Mouse (Mus musculus) stomach, embryonic 16.5 days (tissue): Measurements from ENCODE around the gene 4930469K13Rik. TPM values are rescaled to one million over a fixed set of nuclear protein-coding genes. Genes with fewer than 3 reads are reported as not detected.
"Not testable (repeated sequence)": the region's sequence is repeated elsewhere in the genome, so short reads cannot be mapped to it uniquely, and the experiment has no call there.

Source experiments
- ATAC-seq: fragments of 200-750 bp; cut with Nextera tagmentation; 2 replicates; pipeline ENCODE4 v1.8.0; 2017; ENCODE audit warnings: moderate number of reproducible peaks, moderate TSS enrichment; ENCODE audit not compliant: insufficient read depth, low FRiP score
- H3K27ac ChIP-seq: fragments of 300-500 bp; sonication (generic); 2 replicates; pipeline ENCODE4 v1.5.1; 2014; ENCODE audit warnings: low read length
- H3K27me3 ChIP-seq: fragments of 300-500 bp; sonication (generic); 2 replicates; pipeline ENCODE4 v1.6.1; 2014; ENCODE audit warnings: low read length, control low read depth, mixed read lengths; ENCODE audit not compliant: control insufficient read depth, insufficient read depth
- H3K36me3 ChIP-seq: fragments of 300-500 bp; sonication (generic); 2 replicates; pipeline ENCODE4 v1.6.1; 2014; ENCODE audit warnings: low read length; ENCODE audit not compliant: control insufficient read depth, insufficient read depth
- H3K4me1 ChIP-seq: fragments of 300-500 bp; sonication (generic); 2 replicates; pipeline ENCODE4 v1.6.1; 2014; ENCODE audit warnings: low read length, control low read depth, mixed read lengths; ENCODE audit not compliant: control insufficient read depth, insufficient read depth
- H3K4me2 ChIP-seq: fragments of 300-500 bp; sonication (generic); 2 replicates; pipeline ENCODE4 v1.6.1; 2014; ENCODE audit warnings: low read depth, low read length, mixed read lengths
- H3K4me3 ChIP-seq: fragments of 300-500 bp; sonication (generic); replicated peaks from 2 replicates; pipeline ENCODE4 v1.5.1; 2014; ENCODE audit warnings: mild to moderate bottlenecking, low read length
- H3K9ac ChIP-seq: fragments of 300-500 bp; sonication (generic); 2 replicates; pipeline ENCODE4 v1.6.1; 2014; ENCODE audit warnings: low read length
- H3K9me3 ChIP-seq: fragments of 300-500 bp; sonication (generic); replicated peaks from 2 replicates; pipeline ENCODE4 v1.6.1; 2016; ENCODE audit warnings: low read length, control low read depth; ENCODE audit not compliant: control insufficient read depth
- WGBS: fragments of 180-500 bp; shearing (Covaris S2); extraction: QIAGEN DNeasy Blood & Tissue Kit; methylation state at CpG from one replicate; pipeline ENCODE4 v1.1.7; 2014; 5-methylcytosine and 5-hydroxymethylcytosine counted together
- polyA plus RNA-seq: library from polyadenylated mRNA; unstranded; fragments of >200 nt; fragmentation: Nextera tagmentation; extraction: Ambion mirVana; gene quantifications from 2 replicates; pipeline ENCODE4 v1.2.1, GENCODE M21; 2015

Gene 4930469K13Rik
- not detected in 2 replicates for polyA plus RNA-seq

DNA sequence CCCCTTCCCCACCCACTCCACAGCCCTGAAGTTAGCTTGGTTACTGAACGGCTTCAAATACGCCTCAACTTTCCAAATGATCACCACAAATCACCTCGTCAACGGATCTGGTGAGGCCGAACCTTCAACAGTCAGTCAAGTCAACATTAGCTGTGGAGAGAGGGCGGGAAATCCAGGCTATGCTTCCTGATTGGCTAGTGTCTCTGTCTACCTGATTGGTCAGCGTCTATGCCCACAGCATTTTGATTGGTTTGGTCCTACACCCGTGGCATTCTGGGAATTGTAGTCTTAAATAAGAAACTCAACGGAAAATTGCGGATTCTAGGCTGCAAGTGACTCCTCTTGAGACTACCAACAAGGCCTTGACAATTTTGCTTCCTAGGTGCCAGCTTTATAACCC is at the start of gene 4930469K13Rik:
Gene 4930469K13Rik (minus strand): TSS at position 133 of the 400 bp plus-strand sequence.
- no peak within 1 kb of the TSS for H3K9ac ChIP-seq
- H3K4me2 ChIP-seq: no peak within 1 kb of the TSS
- ATAC-seq: no peak
- H3K4me3 ChIP-seq: no peak within 1 kb of the TSS
- H3K27ac ChIP-seq: no peak within 1 kb of the TSS
- 83% methylated on average over 10 of the region's 10 CpGs for WGBS
- H3K36me3 ChIP-seq: no peaks in the 10 kb centered on the region
- H3K27me3 ChIP-seq: no peaks in the 10 kb centered on the region
- H3K4me1 ChIP-seq: no peaks in the 10 kb centered on the region
- no peaks in the 10 kb centered on the region for H3K9me3 ChIP-seq

DNA sequence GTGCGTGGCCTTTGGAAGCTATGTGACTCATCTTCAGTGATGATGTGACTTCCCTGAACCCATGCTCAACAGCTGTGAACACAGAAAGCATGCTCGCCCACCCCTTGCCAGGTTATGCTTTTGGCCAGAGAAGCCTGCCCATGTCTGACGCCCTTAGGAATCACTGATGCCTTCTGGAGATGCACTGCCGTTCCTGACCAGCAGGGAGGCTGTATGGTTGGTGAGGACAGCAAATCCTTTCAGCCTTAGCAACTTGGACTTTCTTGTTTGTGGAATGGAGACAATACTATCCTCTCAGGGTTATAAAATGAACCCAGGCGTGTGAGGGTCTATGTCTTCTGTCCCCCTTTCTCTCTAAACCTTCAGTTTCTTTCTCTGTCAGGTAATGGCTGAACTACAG is 48.6 kb upstream of the 4930469K13Rik start:
- H3K9me3 ChIP-seq: no peaks in the 10 kb centered on the region
- ATAC-seq: no peak
- no peaks in the 10 kb centered on the region for H3K27me3 ChIP-seq
- no peaks in the 10 kb centered on the region for H3K4me1 ChIP-seq
- 70% methylated on average over 5 of the region's 5 CpGs for WGBS
- no peak overlapping the region for H3K4me2 ChIP-seq
- no peak overlapping the region for H3K27ac ChIP-seq
- H3K36me3 ChIP-seq: no peaks in the 10 kb centered on the region
- H3K4me3 ChIP-seq: no peak overlapping the region
- no peak overlapping the region for H3K9ac ChIP-seq

DNA sequence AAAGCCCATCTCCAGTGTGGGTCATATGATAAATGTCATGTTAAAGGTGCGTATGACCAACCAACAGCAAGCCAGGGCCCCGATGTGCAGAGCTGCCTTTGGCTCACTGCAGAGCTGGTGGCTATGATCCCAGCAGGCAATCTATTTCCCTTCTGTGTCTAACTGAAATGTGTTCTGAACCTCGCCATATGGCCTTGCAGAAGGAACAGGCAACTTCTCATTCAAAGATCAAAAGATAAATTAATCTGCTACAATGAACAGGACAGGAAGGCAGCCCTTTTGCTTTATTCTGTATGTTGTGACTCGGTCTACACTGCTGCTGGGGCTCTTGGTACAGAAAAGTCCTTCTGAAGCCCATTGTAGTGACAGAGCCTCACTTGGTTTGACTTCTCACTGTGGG is 46.1 kb upstream of the 4930469K13Rik start:
- no peaks in the 10 kb centered on the region for H3K27me3 ChIP-seq
- H3K9ac ChIP-seq: no peak overlapping the region
- H3K4me2 ChIP-seq: no peak overlapping the region
- H3K36me3 ChIP-seq: no peaks in the 10 kb centered on the region
- no peaks in the 10 kb centered on the region for H3K4me1 ChIP-seq
- no peak for ATAC-seq
- H3K9me3 ChIP-seq: no peaks in the 10 kb centered on the region
- WGBS: 77% methylated on average over 4 of the region's 4 CpGs
- H3K27ac ChIP-seq: no peak overlapping the region
- no peak overlapping the region for H3K4me3 ChIP-seq

DNA sequence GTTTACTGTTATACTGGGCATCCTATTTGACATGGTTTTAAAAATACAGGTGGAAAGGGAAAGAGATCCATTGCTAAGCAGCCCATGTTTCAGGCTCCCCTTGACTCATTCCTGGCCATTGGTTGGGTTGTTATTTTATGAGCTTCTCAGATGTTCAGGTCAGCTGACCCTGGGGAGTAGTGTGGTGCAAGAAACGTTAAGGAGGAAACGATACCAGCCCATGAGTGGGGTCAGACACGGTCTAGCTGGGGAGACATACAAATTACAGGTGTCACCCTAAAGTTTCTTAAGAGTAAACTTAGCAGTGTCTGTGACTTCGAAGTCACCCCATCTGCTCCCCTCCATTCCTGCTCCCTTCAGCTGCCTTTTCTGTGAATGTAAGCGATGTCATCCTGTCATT is 45.6 kb upstream of the 4930469K13Rik start:
- H3K9ac ChIP-seq: no peak overlapping the region
- no peaks in the 10 kb centered on the region for H3K36me3 ChIP-seq
- no peak overlapping the region for H3K4me3 ChIP-seq
- H3K4me2 ChIP-seq: no peak overlapping the region
- H3K27ac ChIP-seq: no peak overlapping the region
- H3K9me3 ChIP-seq: no peaks in the 10 kb centered on the region
- no peaks in the 10 kb centered on the region for H3K27me3 ChIP-seq
- 78% methylated on average over 5 of the region's 5 CpGs for WGBS
- no peak for ATAC-seq
- no peaks in the 10 kb centered on the region for H3K4me1 ChIP-seq

DNA sequence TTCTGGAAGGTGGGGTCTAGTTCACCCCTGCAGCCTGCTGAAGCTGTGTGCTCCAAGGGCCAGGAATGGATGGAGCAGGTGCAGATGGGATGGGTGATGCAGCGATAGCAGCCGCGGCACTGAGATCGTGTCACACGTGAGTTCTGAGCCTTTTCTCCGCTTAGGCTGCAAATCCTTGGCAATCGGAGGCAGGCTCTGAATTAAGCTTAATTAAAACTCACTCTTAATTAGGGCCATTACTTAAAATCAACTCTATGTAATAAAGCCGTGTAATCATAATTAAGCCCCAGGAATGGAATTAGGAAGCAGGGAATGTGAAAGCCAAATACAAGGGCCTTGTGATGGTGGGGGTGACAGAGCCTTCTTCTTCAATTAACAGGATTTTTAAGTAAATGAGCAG is 40.9 kb upstream of the 4930469K13Rik start:
- Histone ChIP-seq H3K36me3 (no peaks in the 10 kb centered on the region), H3K4me1 (no peaks in the 10 kb centered on the region), H3K9me3 (no peaks in the 10 kb centered on the region), H3K9ac (no peak overlapping the region), H3K4me3 (no peak overlapping the region), H3K4me2 (no peak overlapping the region), H3K27ac (no peak overlapping the region), H3K27me3 (no peaks in the 10 kb centered on the region)
- ATAC-seq: no peak
- 93% methylated on average over 8 of the region's 8 CpGs for WGBS

DNA sequence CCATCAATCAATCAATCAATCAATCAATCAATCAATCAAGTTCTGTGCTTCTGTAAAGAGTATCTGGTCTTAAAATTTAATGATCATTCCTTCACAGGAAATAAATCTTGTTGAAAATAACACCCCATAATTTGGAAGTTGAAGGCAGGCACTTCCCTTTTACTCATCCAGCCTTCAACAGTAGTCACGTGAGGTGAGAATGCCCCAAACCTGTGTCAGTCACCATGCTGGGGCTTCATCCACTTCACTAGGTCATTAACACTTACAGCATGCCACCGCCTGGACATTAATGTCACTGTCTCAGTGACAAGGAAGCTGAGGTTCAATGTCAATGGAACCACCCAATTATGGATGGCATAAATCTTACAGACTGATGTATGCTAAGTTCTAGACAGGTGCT is 30.1 kb upstream of the 4930469K13Rik start:
- H3K4me2 ChIP-seq: no peak overlapping the region
- no peaks in the 10 kb centered on the region for H3K9me3 ChIP-seq
- H3K36me3 ChIP-seq: no peaks in the 10 kb centered on the region
- no peak overlapping the region for H3K4me3 ChIP-seq
- H3K27me3 ChIP-seq: no peaks in the 10 kb centered on the region
- H3K27ac ChIP-seq: no peak overlapping the region
- H3K9ac ChIP-seq: no peak overlapping the region
- ATAC-seq: no peak
- 77% methylated on average over 2 of the region's 2 CpGs for WGBS
- H3K4me1 ChIP-seq: no peaks in the 10 kb centered on the region

DNA sequence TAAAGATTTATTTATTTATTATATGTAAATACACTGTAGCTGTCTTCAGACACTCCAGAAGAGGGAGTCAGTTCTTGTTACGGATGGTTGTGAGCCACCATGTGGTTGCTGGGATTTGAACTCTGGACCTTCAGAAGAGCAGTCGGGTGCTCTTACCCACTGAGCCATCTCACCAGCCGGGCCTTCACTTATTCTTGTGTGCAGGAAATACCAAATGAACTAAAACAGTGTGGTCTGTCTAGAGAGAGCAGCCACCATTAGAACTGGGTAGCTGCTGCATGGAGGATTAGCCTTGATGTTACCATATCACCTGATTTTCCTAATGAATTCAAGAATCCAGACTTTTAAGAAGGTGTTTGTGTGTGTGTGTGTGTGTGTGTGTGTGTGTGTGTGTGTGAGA is 27.4 kb upstream of the 4930469K13Rik start:
- 81% methylated on average over 3 of the region's 3 CpGs for WGBS
- H3K9me3 ChIP-seq, H3K27me3 ChIP-seq, H3K4me1 ChIP-seq, H3K27ac ChIP-seq, H3K36me3 ChIP-seq, H3K4me2 ChIP-seq, H3K4me3 ChIP-seq, H3K9ac ChIP-seq, ATAC-seq: not testable (repeated sequence)

DNA sequence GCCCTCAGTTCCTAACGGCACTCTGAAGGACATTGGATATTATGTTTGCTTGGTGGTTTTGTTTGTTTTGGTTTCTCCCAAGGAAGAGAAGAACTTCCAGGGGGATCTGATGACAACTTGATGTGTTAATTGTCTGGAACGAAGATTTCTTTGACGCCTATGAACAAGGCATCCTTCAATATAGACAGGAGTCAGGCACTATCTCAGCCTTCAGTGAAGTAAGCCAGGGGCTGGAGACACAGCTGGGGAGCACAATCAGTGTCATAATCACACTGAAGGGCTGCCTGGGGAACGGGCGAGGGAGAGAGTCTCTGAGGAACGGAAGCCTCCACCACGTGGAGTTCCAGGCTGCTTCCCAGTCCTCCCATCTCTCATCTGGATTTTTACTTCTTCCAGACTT is 26.5 kb upstream of the 4930469K13Rik start:
- Histone ChIP-seq H3K27ac (no peak overlapping the region), H3K4me1 (no peaks in the 10 kb centered on the region), H3K4me3 (no peak overlapping the region), H3K4me2 (no peak overlapping the region), H3K27me3 (no peaks in the 10 kb centered on the region), H3K36me3 (no peaks in the 10 kb centered on the region), H3K9ac (no peak overlapping the region), H3K9me3 (no peaks in the 10 kb centered on the region)
- WGBS: 41% methylated on average over 7 of the region's 7 CpGs
- no peak for ATAC-seq

DNA sequence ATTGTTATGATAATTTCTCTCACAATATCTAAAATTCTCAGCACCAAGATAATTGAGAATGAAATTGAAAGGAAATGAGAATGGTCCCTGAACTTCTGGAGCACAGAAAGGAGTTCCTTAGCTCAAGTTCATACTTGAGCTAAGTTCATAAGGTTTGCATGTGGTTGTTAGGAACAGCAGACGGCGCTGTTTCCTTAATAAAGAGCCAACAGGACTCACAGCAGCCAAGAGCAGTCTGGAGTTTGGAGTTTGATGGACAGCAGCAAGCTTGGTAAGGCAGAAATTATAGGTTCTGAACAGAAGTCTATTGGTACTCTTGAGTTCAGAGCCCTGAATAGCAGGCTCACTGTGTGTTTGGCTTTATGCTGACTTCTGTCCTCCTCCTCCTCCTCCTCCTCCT is 24.8 kb upstream of the 4930469K13Rik start:
- no peak overlapping the region for H3K4me3 ChIP-seq
- 15% methylated on average over 2 of the region's 2 CpGs for WGBS
- H3K27ac ChIP-seq: no peak overlapping the region
- no peaks in the 10 kb centered on the region for H3K27me3 ChIP-seq
- ATAC-seq: no peak
- H3K36me3 ChIP-seq: no peaks in the 10 kb centered on the region
- no peaks in the 10 kb centered on the region for H3K9me3 ChIP-seq
- H3K9ac ChIP-seq: no peak overlapping the region
- H3K4me1 ChIP-seq: no peaks in the 10 kb centered on the region
- no peak overlapping the region for H3K4me2 ChIP-seq

DNA sequence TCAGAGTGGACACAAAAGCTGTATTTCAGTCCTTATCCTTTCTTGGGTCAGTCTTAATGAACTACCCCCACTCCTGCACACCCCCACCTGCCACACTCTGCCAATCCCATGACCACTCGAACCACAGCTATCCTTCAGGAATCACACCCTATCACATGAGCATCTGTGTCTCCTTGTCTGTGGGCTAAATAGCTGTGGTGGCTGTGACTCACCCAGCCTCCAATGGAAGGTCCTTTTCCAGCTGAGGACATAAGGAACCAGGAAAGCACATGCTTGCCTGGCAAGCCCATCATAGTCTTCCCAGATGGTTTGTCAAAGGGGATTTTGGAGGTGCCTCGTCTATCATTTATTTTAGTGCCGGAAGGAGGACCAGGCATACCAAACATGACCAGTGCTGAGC is 20.0 kb upstream of the 4930469K13Rik start:
- Histone ChIP-seq H3K9ac (no peak overlapping the region), H3K9me3 (no peaks in the 10 kb centered on the region), H3K36me3 (no peaks in the 10 kb centered on the region), H3K4me1 (no peaks in the 10 kb centered on the region), H3K27ac (no peak overlapping the region), H3K4me3 (no peak overlapping the region), H3K4me2 (no peak overlapping the region), H3K27me3 (no peaks in the 10 kb centered on the region)
- WGBS: 77% methylated on average over 3 of the region's 3 CpGs
- no peak for ATAC-seq
